Mouse (Mus musculus) lung, adult 2 months (tissue): Measurements from ENCODE around the gene Gpr137.
A peak's percentile ranks its signal among the peaks of the same experiment; 100 is the strongest.

Experiments used
- CTCF ChIP-seq: fragments of 200-500 bp; IDR thresholded peaks from 2 replicates; pipeline ENCODE4 v1.5.1; 2011; ENCODE audit warnings: mild to moderate bottlenecking, low read length, control low read depth; ENCODE audit not compliant: insufficient read depth
- POLR2A ChIP-seq: fragments of 200-500 bp; IDR thresholded peaks from 2 replicates; pipeline ENCODE4 v1.6.1; 2011; ENCODE audit warnings: low read depth, mild to moderate bottlenecking, control low read depth, low read length, borderline replicate concordance; ENCODE audit errors: extremely low read depth

- TF ChIP-seq CTCF (no peak), POLR2A (peak; percentile 49; the same call in 1 of the 2 replicates)
Observed at GRCm38 (mm10) chr19:6941372-6942248, 670 bp downstream of the Gpr137 start, which contains the start of gene Bad.
